Mouse (Mus musculus) right cerebral cortex, postnatal 14 days (tissue): ENCODE results near the gene Atxn2.
A peak's percentile ranks its signal among the peaks of the same experiment; 100 is the strongest.
"Not testable (repeated sequence)": the region's sequence is repeated elsewhere in the genome, so short reads cannot be mapped to it uniquely, and the experiment has no call there.

Source experiments
- DNase-seq: peaks from one replicate; pipeline ENCODE4 v3.0.0; 2022

The Atxn2 gene

GRCm38 (mm10) chr5:121837441-121838340 is 126.6 kb downstream of the Atxn2 start, which contains the start of gene Sh2b3:
Gene Sh2b3, minus strand, starts transcription at chr5:121837646.
- no peak for DNase-seq

- peak; percentile 54 for DNase-seq
These were observed 127.4 kb downstream of the Atxn2 start for GRCm38 (mm10) chr5:121838341-121839127.

- DNase-seq: no peak
These were observed 128.0 kb downstream of the Atxn2 start for GRCm38 (mm10) chr5:121839128-121839473.

- no peak for DNase-seq
These were observed 130.4 kb downstream of the Atxn2 start for GRCm38 (mm10) chr5:121841516-121841915.

- no peak for DNase-seq
These were observed 130.8 kb downstream of the Atxn2 start for GRCm38 (mm10) chr5:121841973-121842372.

- DNase-seq: peak; percentile 87
These were observed 131.6 kb downstream of the Atxn2 start for GRCm38 (mm10) chr5:121842665-121843118.

- no peak for DNase-seq
These were observed 132.2 kb downstream of the Atxn2 start for GRCm38 (mm10) chr5:121843138-121843905.

GRCm38 (mm10) chr5:121845361-121845760 is 134.2 kb downstream of the Atxn2 start:
- DNase-seq: no peak

- no peak for DNase-seq
These were observed 135.2 kb downstream of the Atxn2 start for GRCm38 (mm10) chr5:121846322-121846721.

GRCm38 (mm10) chr5:121847269-121847668 is 136.1 kb downstream of the Atxn2 start:
- not testable (repeated sequence) for DNase-seq

GRCm38 (mm10) chr5:121848035-121848519 is 136.9 kb downstream of the Atxn2 start:
- DNase-seq: no peak

- DNase-seq: peak; percentile 93
These were observed 137.6 kb downstream of the Atxn2 start, which contains the start of gene Pheta1 for GRCm38 (mm10) chr5:121848743-121849142. Gene Pheta1, plus strand, starts transcription at chr5:121848984.

- DNase-seq: no peak
These were observed 138.6 kb downstream of the Atxn2 start for GRCm38 (mm10) chr5:121849478-121850349.

- DNase-seq: no peak
These were observed 142.4 kb downstream of the Atxn2 start for GRCm38 (mm10) chr5:121853368-121854051.

- no peak for DNase-seq
These were observed 143.6 kb downstream of the Atxn2 start for GRCm38 (mm10) chr5:121854768-121855167.

GRCm38 (mm10) chr5:121856740-121857139 is 145.6 kb downstream of the Atxn2 start:
- no peak for DNase-seq

GRCm38 (mm10) chr5:121858427-121858826 is 147.3 kb downstream of the Atxn2 start:
- no peak for DNase-seq

- no peak for DNase-seq
These were observed 150.8 kb downstream of the Atxn2 start for GRCm38 (mm10) chr5:121861964-121862363.

GRCm38 (mm10) chr5:121864330-121864729 is 153.2 kb downstream of the Atxn2 start:
- no peak for DNase-seq
